Mouse (Mus musculus) frontal cortex, postnatal 36 days (tissue): Measurements from ENCODE around the gene Nefh.

ENCODE experiments used
- DNase-seq, 2 experiments: peaks; one replicate each; pipeline ENCODE4 v3.0.0; 2022; ENCODE audit warnings: low spot score in 2 of 2

Nefh gene

DNA sequence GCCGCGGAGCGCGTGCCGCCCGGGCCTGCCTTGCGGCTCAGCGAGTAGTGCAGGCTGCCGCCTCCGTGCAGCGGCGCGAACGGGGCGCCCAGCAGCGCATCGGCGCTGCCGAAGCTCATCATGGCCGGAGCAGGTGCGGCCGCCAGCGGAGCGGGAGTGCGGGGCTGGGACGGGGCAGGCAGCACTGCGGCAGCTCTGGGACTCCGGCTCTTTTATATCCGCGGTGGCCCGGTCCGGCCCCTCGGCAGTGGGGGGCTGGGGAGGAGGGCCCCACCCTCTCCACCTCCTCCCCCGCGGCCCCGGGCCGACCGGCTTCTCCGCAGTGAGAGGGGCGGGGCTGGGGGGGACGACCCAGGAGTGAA, at the start of gene Nefh:
TSS of gene Nefh (minus strand) at position 252 of the 362 bp plus-strand sequence.
- DNase-seq, result no peak

- DNase-seq, result no peak
Measured at GRCm38 (mm10) chr11:4996621-4997199, 48.8 kb upstream of the Nefh start.

GRCm38 (mm10) chr11:4995676-4996075, 47.8 kb upstream of the Nefh start:
- no peak for DNase-seq

GRCm38 (mm10) chr11:4992471-4992870, 44.6 kb upstream of the Nefh start:
- no peak for DNase-seq

GRCm38 (mm10) chr11:4989187-4989586, 41.3 kb upstream of the Nefh start:
- DNase-seq, result no peak

DNA sequence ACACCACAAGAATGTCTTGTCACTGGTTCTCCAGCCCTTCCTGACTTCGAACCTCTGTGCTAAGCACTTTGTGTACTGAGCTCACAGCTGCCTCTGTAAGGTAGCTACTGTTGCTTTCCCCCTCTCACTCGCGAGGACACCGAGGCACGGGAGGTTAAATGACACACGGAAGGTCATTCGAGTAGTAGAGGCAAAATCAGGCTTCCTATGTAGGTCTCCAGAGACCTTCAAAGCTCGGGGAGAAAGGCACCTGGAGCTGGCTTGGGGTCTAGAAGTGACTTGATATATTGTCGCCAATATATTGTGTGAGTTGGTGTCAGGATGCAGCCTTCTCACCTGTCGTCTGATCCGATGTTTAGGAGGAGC, 39.6 kb upstream of the Nefh start:
- DNase-seq, result no peak

GRCm38 (mm10) chr11:4986695-4987486, 39.0 kb upstream of the Nefh start, which contains the start of gene Ap1b1:
TSS of gene Ap1b1 (plus strand) at chr11:4986824.
- peak; percentile 85 to 87 for DNase-seq

DNA sequence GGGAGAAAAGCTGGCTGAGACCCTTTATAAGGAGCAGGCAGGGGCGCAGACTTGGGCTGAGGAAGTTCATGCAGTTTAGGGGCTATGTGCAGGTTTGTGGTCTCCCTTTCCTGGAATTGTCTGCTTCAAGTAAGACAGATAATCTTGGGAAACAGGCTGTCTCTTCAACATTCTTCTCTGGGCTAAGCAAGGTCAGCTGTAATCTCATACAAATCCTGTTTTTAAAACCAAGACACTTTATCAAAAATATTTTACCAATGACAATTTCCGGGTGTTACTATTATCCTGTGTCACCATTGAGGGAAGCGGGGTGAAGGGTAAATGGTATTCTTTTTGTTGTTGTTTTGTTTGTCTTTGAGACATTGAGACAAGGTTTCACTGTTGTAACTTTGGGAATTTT, 36.9 kb upstream of the Nefh start:
- DNase-seq, result no peak

- DNase-seq, result peak in 1 of 2 experiments; percentile 55
Measured at GRCm38 (mm10) chr11:4984249-4984648, 36.4 kb upstream of the Nefh start.

GRCm38 (mm10) chr11:4983538-4983937, 35.7 kb upstream of the Nefh start:
- DNase-seq, result no peak

DNA sequence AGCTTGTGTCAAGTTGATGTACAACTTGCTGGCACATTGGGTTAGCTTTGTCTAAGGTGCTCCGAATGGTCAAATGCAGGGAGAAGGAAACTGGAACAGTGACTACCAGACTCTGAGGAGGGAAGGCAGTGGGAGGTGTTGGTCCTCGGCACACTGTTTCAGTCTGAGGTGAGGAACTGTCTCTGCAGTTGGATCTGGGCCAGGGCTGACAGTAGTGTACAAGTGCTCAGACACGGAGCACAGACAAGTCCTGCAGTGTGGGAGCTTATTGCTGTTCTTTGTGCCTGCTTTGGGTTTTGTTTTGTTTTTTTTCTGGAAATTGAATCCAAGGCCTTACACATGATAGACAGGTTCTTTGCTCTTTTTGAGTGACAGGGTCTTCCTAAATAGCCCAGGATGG, 35.1 kb upstream of the Nefh start:
- DNase-seq, result no peak

DNA sequence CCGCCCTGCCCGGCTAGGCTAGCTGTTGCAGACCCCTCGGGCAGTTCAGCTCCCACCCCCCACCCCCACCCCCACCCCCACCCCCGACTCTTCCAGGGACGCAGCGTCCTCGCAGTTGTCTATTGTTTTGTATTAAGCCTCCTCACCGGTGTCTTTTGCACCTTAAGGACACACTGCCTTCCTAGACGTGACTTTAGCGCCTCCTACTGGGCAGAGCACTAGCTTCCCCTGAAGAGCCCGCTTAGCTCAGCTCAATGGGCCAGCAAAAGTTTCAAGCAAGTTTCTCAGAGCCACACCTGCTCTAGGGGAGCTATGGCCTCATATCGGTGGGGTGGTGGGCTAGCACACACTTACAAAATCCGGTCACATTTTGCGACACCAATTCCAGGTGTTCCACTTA, 27.8 kb upstream of the Nefh start:
- DNase-seq, result peak; percentile 52 to 59

DNA sequence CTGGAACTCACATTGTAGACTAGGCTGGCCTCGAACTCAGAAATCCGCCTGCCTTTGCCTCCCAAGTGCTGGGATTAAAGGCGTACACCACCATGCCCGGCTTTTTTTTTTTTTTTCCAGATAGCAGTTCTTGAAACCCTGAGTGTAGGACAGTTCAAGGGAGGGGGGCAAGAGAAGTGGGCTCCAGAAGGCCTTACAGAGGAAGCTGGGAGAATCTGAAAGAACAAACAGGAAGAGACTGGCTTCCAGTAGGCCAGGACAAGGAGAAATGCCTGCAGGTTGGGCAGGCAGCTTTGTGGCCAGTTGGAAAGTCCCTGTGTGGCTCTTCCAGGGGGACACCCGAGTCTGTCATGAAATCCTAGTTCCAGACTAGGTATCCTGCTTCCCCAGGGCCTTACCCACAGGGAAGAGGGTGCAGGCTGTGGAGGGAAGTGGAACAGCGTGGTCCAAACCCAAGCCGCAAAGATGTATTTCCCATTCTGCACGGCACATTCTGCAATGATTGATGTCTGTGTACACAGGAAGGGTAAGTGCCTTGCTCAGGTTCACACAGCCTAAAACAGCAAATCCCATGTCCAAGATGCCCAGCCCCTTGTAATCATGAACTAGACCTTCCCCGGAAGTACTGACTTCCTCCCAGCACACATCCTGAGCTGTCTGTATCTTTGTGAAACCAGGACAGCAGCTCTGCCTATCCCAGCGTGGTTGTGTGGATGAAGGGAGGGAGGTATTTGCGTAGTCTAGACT, 26.7 kb upstream of the Nefh start:
- no peak for DNase-seq

DNA sequence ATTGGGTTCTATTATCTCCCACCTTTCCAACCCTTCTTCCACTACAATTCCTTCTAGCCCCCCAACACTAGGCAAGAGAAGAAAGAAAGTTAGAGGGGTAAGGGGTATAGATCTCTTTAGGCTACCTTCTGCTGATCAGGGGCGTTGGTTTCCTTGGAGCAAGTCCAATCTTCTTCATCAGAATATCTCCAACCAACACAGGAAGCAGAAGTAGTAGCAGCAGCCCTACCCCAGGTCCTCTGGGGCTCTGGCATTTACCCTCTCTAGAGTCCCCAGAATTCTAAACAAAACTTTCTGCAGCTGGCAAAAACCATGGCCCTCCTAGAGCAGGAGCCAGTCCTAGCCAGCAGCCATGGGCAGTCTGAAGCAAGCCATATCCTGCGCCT, 26.0 kb upstream of the Nefh start:
- no peak for DNase-seq

- peak; percentile 54 to 60 for DNase-seq
Measured at GRCm38 (mm10) chr11:4972967-4973870, 25.4 kb upstream of the Nefh start.

DNA sequence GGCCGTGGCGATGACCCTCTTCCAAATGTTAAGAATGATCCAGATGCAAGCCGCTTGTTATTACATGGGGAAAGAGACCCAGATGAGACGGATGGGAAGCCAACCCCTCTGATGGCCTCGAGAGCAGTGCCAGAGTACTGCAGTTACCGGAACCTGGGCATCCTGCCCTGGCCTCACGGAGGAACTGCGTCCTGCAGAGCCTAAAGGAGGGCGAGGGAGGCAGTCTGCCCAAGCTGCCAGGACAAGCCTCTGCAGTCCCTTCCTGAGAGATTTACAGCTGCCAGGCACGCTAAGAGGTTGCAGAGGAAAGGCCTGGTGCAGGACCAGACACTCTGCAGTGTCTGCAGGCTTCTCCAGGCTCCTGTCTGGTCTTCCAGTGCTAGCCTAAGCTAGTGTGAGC, 20.5 kb upstream of the Nefh start:
- DNase-seq, result no peak

- DNase-seq, result no peak
Measured at GRCm38 (mm10) chr11:4967549-4967948, 19.7 kb upstream of the Nefh start.

- no peak for DNase-seq
Measured at GRCm38 (mm10) chr11:4966888-4967287, 19.0 kb upstream of the Nefh start.

DNA sequence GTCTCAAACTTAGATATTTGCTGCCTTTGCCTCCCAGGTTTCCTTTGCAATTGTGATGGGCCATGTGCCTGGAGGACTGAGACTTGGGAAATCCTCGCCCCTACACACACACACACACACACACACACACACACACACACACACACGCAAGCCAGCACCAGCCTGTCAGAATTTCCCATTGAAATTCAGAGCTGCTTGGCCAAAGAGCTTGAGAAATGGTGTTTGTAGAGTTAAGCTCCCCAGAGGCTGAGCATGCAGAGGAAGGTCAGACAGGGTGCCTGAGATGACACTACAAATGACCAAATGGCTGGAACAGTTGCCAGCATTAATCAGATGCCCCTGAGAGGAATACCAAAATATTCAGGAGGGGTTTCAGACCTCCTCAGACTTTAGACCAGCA, 18.5 kb upstream of the Nefh start:
- no peak for DNase-seq

- DNase-seq, result no peak
Measured at GRCm38 (mm10) chr11:4963099-4963808, 15.4 kb upstream of the Nefh start.

DNA sequence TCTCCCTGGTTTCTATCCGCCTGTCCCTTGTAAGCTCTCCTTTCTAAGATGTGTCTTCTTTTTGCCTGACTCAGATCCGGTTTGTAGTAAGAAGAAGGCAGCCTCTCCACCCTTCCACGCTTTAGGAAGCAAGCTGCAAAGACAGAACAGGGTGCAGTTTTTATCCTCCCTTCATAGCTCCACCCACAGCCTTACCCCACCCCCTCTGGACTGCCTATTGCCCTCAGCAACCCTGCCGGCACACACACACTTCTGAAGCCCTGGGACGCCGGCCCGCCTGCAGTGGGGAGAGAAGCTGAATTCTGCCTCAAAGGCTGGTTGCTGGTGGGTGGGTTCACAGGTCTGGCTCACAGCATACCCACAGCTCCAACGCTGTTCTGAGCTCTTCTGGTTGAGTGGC, 6.1 kb upstream of the Nefh start:
- peak; percentile 51 to 60 for DNase-seq
